Mouse (Mus musculus): ENCODE data around the gene Npnt.

GRCm38 (mm10) chr3:132868838-132869237 lies 81.3 kb downstream of the Npnt start:
- TF ChIP-seq MYOG (IDR thresholded peaks at IDR 0.05; ENCODE audit: control insufficient read depth, extremely low read depth, insufficient read length) (no peak), CTCF (IDR thresholded peaks at IDR 0.05; ENCODE audit: control insufficient read depth, insufficient read depth, insufficient read length) (no peak), MYOD1 (IDR thresholded peaks at IDR 0.05; ENCODE audit: control insufficient read depth, insufficient read length, low read depth) (no peak), USF1 (IDR thresholded peaks at IDR 0.05; ENCODE audit: low read depth) (no peak)

All from C2C12 (cell line).